Mouse (Mus musculus) heart, embryonic 14.5 days (tissue): Measurements from ENCODE around the gene Gm3164. TPM values are rescaled to one million over a fixed set of nuclear protein-coding genes. Genes with fewer than 3 reads are reported as not detected.
"Not testable (repeated sequence)": the region's sequence is repeated elsewhere in the genome, so short reads cannot be mapped to it uniquely, and the experiment has no call there.

Experiments
- ATAC-seq: fragments of 200-750 bp; cut with Nextera tagmentation; 2 replicates; pipeline ENCODE4 v1.8.0; 2017; ENCODE audit warnings: low read depth, moderate TSS enrichment; ENCODE audit not compliant: insufficient number of reproducible peaks, insufficient read depth, low FRiP score
- H3K27ac ChIP-seq, 2 experiments: fragments of 200-500 bp in 1 of 2; fragments of 300-500 bp in 1 of 2; sonication (generic) in 1 of 2; replicated peaks in 1 of 2; 2 replicates each; pipeline ENCODE4 v1.5.1; 2012 to 2014; ENCODE audit warnings: low read depth in 2 of 2, low read length in 2 of 2, control low read depth in 1 of 2, mild to moderate bottlenecking in 1 of 2, mixed read lengths in 1 of 2; ENCODE audit not compliant: control insufficient read depth in 1 of 2, insufficient read depth in 1 of 2
- H3K27me3 ChIP-seq: fragments of 300-500 bp; sonication (generic); 2 replicates; pipeline ENCODE4 v1.6.1; 2014; ENCODE audit warnings: mild to moderate bottlenecking, low read length, control low read depth; ENCODE audit not compliant: control insufficient read depth, insufficient read depth
- H3K36me3 ChIP-seq: fragments of 300-500 bp; sonication (generic); 2 replicates; pipeline ENCODE4 v1.6.1; 2014; ENCODE audit warnings: mild to moderate bottlenecking, control low read depth, low read length, mixed read lengths; ENCODE audit not compliant: control insufficient read depth, insufficient read depth
- H3K4me1 ChIP-seq, 2 experiments: fragments of 200-500 bp in 1 of 2; fragments of 300-500 bp in 1 of 2; sonication (generic) in 1 of 2; 2 replicates each; pipeline ENCODE4 v1.6.1; 2012 to 2014; ENCODE audit warnings: low read length in 2 of 2, control low read depth in 1 of 2, mixed read lengths in 1 of 2; ENCODE audit not compliant: control insufficient read depth in 2 of 2, insufficient read depth in 2 of 2
- H3K4me2 ChIP-seq: fragments of 300-500 bp; sonication (generic); 2 replicates; pipeline ENCODE4 v1.6.1; 2014; ENCODE audit warnings: mild to moderate bottlenecking, low read length
- H3K4me3 ChIP-seq, 2 experiments: fragments of 200-500 bp in 1 of 2; fragments of 300-500 bp in 1 of 2; sonication (generic) in 1 of 2; 2 replicates each; pipeline ENCODE4 v1.5.1; 2012 to 2014; ENCODE audit warnings: low read length in 2 of 2, mild to moderate bottlenecking in 2 of 2, control low read depth in 1 of 2, low read depth in 1 of 2, moderate library complexity in 1 of 2; ENCODE audit not compliant: control insufficient read depth in 1 of 2, insufficient read depth in 1 of 2
- H3K9ac ChIP-seq: fragments of 300-500 bp; sonication (generic); 2 replicates; pipeline ENCODE4 v1.6.1; 2014; ENCODE audit warnings: mild to moderate bottlenecking, low read length
- H3K9me3 ChIP-seq: fragments of 300-500 bp; sonication (generic); 2 replicates; pipeline ENCODE4 v1.6.1; 2016; ENCODE audit warnings: low read length, control low read depth; ENCODE audit not compliant: control insufficient read depth
- WGBS: fragments of 180-500 bp; shearing (Covaris S2); extraction: QIAGEN DNeasy Blood & Tissue Kit; methylation state at CpG from one replicate; pipeline ENCODE4 v1.1.7; 2014; 5-methylcytosine and 5-hydroxymethylcytosine counted together
- polyA plus RNA-seq: library from polyadenylated mRNA; unstranded; fragments of >200 nt; fragmentation: Nextera tagmentation; extraction: Ambion mirVana; gene quantifications from 2 replicates; pipeline ENCODE4 v1.2.1, GENCODE M21; 2014

Gm3164 gene
- 0.55 TPM in 1 of 2 replicates, not detected in the other for polyA plus RNA-seq

DNA sequence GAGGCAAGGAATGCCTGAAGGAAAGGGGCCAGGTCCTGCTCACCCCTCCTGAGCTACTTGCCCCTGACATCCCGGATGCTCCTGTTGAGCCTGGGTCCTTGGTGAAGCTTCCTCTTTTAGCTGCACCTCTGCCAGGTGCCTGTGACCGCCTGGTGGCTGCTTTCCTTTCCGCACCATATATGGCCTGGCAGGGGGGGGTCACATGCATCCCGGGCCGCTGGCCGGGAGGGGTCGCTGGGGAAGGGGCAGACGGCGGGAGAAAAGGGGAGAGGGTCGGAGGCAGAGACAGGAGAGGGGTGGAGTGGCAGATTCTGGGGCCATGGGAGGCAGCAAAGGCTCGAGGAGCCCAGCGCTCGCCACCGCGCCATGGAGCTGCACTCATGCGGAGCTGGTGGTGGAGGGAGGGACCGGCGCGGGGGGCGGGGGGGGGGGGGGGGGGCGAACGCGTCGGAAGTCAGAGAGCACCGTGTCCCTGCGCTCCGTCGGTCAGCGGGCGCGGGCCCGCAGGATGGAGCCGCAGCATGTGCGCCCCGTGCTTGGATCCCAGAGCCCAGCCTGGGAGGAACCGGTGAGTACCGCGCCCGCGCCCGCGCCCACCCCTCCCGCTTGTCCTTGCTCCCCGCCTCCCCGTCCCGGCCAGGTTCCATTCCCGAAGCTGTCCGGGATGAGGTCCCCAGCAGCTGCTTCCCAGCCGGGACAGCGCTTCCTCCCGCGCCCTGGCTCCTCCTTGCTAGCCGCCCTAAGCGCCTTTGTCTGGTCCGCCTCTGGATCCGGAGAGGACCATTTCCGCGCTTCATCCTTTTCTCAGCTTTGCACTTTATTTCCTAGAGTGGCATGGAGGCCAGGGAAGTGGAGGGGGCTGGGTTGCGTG lies at the start of gene Gm3164:
Gene Gm3164 (plus strand): TSS at position 484 of the 871 bp plus-strand sequence.
- H3K4me3 ChIP-seq = peak within 1 kb of the TSS; percentile 21 to 28
- H3K9ac ChIP-seq, ATAC-seq, H3K9me3 ChIP-seq, H3K27me3 ChIP-seq, H3K36me3 ChIP-seq, H3K27ac ChIP-seq, H3K4me1 ChIP-seq: not testable (repeated sequence)
- peak within 1 kb of the TSS; percentile 57 for H3K4me2 ChIP-seq
- WGBS = 2% methylated on average over 25 of the region's 59 CpGs

DNA sequence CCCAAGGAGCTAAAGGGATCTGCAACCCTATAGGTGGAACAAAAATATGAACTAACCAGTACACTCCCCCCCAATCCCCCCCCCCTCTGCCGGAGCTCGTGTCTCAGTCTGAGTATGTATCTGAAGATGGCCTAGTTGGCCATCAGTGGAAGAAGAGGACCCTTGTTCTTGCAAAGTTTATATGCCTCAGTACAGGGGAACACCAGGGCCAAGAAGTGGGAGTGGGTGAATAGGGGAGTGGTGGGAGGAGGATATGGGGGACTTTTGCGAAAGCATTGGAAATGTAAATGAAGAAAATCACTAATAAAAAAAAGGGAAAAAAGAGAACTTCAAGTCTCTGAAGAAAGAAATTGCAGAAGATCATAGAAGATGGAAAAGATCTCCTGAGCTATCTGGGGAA lies 46.3 kb upstream of the Gm3164 start:
- H3K4me3 ChIP-seq, H3K4me1 ChIP-seq, H3K36me3 ChIP-seq, H3K9me3 ChIP-seq, H3K27ac ChIP-seq, H3K9ac ChIP-seq, ATAC-seq, H3K27me3 ChIP-seq, H3K4me2 ChIP-seq: not testable (repeated sequence)
- 72% methylated on average over 3 of the region's 3 CpGs for WGBS

DNA sequence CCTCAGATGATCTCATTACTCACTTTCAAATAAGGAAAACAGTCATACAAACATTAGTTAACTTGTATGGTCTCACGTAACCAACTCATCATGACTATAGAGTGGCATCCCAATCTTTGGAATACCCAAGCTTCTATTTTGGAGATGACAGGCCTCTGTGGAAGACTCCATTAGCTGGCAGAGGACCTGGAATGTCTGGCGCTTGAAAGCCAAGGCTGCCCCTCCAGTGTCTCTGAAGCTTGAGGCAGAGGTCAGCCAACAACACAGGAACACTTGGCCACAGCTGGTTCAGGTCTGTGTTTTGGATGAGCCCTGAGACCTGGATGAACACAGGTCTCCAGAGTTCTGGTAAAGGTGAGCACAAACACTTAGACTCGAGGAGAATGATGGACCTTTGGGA lies 45.6 kb upstream of the Gm3164 start:
- WGBS = 70% methylated on average over 3 of the region's 3 CpGs
- H3K9ac ChIP-seq, H3K27me3 ChIP-seq, H3K4me3 ChIP-seq, ATAC-seq, H3K4me2 ChIP-seq, H3K36me3 ChIP-seq, H3K27ac ChIP-seq, H3K4me1 ChIP-seq, H3K9me3 ChIP-seq: not testable (repeated sequence)

DNA sequence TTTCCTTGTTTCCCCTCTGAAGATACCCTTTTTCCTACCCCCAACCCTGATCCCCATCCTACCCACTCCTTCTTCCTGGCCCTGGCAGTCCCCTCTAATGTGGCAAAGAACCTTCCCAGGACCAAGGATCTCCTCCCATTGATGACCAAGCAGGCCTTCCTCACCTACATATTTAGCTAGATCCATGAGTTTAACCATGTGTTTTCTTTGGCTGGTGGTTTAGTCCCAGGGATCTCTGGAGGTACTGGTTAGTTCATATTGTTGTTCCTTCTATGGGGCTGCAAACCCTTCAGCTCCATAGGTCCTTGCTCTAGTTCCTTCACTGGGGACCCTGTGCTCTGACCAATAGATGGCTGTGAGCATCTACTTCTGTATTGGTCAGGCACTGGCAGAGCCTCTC lies 37.4 kb upstream of the Gm3164 start:
- H3K4me2 ChIP-seq, H3K4me1 ChIP-seq, H3K4me3 ChIP-seq, ATAC-seq, H3K27me3 ChIP-seq, H3K9me3 ChIP-seq, H3K27ac ChIP-seq, H3K9ac ChIP-seq, H3K36me3 ChIP-seq: not testable (repeated sequence)

DNA sequence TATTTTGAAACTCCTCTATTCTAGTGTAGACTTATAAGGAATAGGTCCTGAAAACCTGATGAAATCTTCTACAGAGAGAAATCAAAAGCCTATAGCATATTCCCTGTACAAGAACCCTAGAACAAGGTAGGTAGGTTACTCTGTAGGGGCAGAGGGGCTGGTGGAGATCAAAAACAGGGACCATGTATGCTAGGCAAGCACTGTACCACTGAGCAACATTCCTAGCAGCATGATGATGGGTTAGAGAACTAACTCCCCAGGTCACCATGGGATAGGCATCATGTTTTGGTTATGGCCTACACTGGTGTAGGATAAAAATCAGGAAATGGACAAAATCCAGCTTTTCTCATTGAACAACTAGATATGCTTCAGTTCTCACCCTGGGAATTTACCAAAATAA lies 29.6 kb upstream of the Gm3164 start:
- not testable (repeated sequence) for H3K4me3 ChIP-seq, H3K27me3 ChIP-seq, H3K27ac ChIP-seq, H3K36me3 ChIP-seq, H3K4me2 ChIP-seq, ATAC-seq, H3K9me3 ChIP-seq, H3K4me1 ChIP-seq, H3K9ac ChIP-seq

DNA sequence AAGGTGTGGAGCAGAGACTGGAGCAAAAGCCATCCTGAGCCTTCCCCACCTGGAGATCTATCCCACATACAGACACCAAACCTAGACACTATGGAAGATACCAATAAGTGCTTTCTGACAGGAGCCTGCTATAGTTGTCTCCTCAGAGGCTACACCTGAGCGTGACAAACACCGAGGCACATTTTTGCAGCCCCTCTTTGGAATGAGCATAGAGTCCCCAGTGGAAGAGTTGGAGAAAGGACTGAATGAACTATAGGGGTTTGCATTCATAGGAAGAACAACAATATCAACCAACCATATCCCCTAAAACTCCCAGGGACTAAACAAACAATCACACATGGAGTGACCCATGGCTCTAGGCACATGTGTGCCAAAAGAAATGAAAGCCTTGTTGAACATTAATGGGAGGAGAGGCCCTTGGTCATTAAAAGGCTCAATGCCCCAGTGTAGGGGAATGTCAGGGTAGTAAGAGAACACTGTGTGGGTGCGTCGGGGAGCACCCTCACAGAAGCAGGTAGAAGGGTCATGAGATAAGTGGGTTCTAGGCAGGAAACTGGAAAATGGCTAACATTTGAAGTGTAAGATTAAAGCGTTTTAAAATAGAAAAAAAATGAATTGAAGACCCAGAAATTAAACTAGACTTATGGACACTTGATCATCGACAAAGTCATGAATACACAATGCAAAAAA lies 22.3 kb upstream of the Gm3164 start:
- 100% methylated on average over 1 of the region's 6 CpGs for WGBS
- H3K27me3 ChIP-seq, H3K9ac ChIP-seq, H3K9me3 ChIP-seq, H3K27ac ChIP-seq, H3K4me1 ChIP-seq, H3K4me2 ChIP-seq, ATAC-seq, H3K4me3 ChIP-seq, H3K36me3 ChIP-seq: not testable (repeated sequence)

DNA sequence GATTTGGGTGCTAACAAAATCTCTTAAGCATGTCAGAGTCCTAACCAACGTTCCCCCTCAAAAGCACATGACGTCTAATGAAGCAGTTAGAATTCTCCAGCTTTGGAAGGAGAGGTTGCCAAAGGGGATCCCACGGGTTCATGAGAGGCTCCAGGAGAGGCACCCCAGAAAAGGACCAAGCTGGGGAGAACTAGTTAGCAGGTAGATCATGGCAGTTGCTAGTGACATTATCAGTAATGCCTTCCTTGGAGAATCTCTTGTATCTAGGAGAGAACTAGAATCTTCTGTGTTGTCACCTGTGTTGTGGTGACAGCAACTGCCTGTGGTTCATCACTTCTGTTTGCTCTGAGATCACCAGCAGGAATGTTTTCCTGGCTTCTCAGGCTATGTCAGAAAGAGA lies 18.0 kb upstream of the Gm3164 start, which contains the start of gene Gm3159:
Gene Gm3159 (plus strand): TSS at position 301 of the 400 bp plus-strand sequence.
- ATAC-seq, H3K9ac ChIP-seq, H3K36me3 ChIP-seq, H3K27ac ChIP-seq, H3K4me1 ChIP-seq, H3K4me3 ChIP-seq, H3K27me3 ChIP-seq, H3K4me2 ChIP-seq, H3K9me3 ChIP-seq: not testable (repeated sequence)
- 33% methylated on average over 1 of the region's 3 CpGs for WGBS
